Mouse (Mus musculus): ENCODE measurements at regions not wholly inside any gene's neighbourhood (a gene's known extent, or its start where the extent isn't known, plus 50 kb on each side); places are given as distances from the start of the nearest gene placed in this dataset.

DNA sequence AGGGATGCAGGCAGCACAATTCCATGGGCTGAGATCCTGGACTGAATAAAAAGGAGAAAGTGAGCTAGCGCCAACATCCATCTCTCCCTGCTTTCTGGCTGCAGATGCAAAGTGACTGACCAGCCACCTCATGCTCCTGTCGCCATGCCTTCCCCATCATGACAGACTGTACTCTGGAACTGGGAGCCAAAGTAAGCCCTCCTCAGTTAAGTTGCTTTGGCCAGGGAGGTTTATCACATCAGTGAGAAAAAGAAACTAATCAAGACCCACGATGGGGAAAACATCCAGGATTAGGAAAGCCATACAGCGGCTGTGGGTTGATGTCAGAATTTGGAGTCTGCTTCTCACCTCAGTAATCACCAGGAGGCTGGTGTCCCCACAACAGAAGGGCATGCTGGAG, 283.6 kb downstream of the Prdm2 start:
- Histone ChIP-seq H3K36me3 (ENCODE audit: control insufficient read depth, insufficient read depth, low read length) (no peaks in the 10 kb centered on the region), H3K27me3 (replicated peaks; ENCODE audit: control insufficient read depth, insufficient read depth, low read length) (no peaks in the 10 kb centered on the region), H3K27ac (ENCODE audit: insufficient read depth, low read depth, low read length) (no peak overlapping the region), H3K4me1 (ENCODE audit: control insufficient read depth, insufficient read depth, low read length) (no peaks in the 10 kb centered on the region), H3K4me3 (ENCODE audit: insufficient read depth, low read depth, low read length) (no peak overlapping the region)
- no peak for TF ChIP-seq POLR2A (IDR thresholded peaks at IDR 0.05; ENCODE audit: low read depth, low read length)
- no peak for TF ChIP-seq CTCF (conservative IDR thresholded peaks at IDR 0.05; ENCODE audit: insufficient read depth, insufficient read length, low read depth, low read length)
- no peak for DNase-seq
- 83% methylated on average over 4 of the region's 4 CpGs for WGBS

GRCm38 (mm10) chr4:142927328-142928108, 285.3 kb downstream of the Prdm2 start:
- Histone ChIP-seq H3K27ac (ENCODE audit: insufficient read depth, low read depth, low read length) (no peak overlapping the region), H3K36me3 (ENCODE audit: control insufficient read depth, insufficient read depth, low read length) (no peaks in the 10 kb centered on the region), H3K4me3 (ENCODE audit: insufficient read depth, low read depth, low read length) (no peak overlapping the region), H3K4me1 (ENCODE audit: control insufficient read depth, insufficient read depth, low read length) (no peaks in the 10 kb centered on the region), H3K27me3 (replicated peaks; ENCODE audit: control insufficient read depth, insufficient read depth, low read length) (no peaks in the 10 kb centered on the region)
- no peak for TF ChIP-seq POLR2A (IDR thresholded peaks at IDR 0.05; ENCODE audit: low read depth, low read length)
- DNase-seq = no peak
- 89% methylated on average over 7 of the region's 7 CpGs for WGBS

DNA sequence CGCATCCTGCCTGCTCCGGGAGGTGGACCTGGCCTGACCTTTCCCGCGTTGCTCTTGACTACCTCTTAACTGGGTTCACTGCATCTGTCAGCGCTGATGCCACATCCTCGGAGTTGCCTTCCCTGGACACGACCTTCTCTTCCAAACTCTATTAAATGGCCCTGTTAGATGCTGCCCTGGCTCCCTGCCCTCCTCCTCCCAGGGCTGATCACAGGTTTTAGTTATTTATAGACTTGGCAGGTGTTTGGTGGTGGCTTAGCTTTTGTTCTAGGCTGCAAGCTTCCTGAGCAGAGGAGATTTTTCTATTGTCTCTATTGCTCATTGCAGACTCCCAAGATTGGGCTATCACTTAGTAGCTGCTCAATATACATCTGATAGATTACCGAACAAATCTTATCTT, 287.7 kb downstream of the Prdm2 start:
- DNase-seq = no peak
- H3K36me3 ChIP-seq (ENCODE audit: control insufficient read depth, insufficient read depth, low read length) = no peaks in the 10 kb centered on the region
- no peak for TF ChIP-seq CTCF (conservative IDR thresholded peaks at IDR 0.05; ENCODE audit: insufficient read depth, insufficient read length, low read depth, low read length)
- no peak overlapping the region for H3K4me3 ChIP-seq (ENCODE audit: insufficient read depth, low read depth, low read length)
- 32% methylated on average over 8 of the region's 8 CpGs for WGBS
- no peak overlapping the region for H3K27ac ChIP-seq (ENCODE audit: insufficient read depth, low read depth, low read length)
- H3K27me3 ChIP-seq (replicated peaks; ENCODE audit: control insufficient read depth, insufficient read depth, low read length) = no peaks in the 10 kb centered on the region
- no peaks in the 10 kb centered on the region for H3K4me1 ChIP-seq (ENCODE audit: control insufficient read depth, insufficient read depth, low read length)

- WGBS = 11% methylated on average over 17 of the region's 17 CpGs
- DNase-seq = no peak
- Histone ChIP-seq H3K36me3 (ENCODE audit: control insufficient read depth, insufficient read depth, low read length) (no peaks in the 10 kb centered on the region), H3K4me3 (ENCODE audit: insufficient read depth, low read depth, low read length) (no peak overlapping the region), H3K4me1 (ENCODE audit: control insufficient read depth, insufficient read depth, low read length) (no peaks in the 10 kb centered on the region), H3K27ac (ENCODE audit: insufficient read depth, low read depth, low read length) (no peak overlapping the region), H3K27me3 (replicated peaks; ENCODE audit: control insufficient read depth, insufficient read depth, low read length) (no peaks in the 10 kb centered on the region)
- TF ChIP-seq CTCF (conservative IDR thresholded peaks at IDR 0.05; ENCODE audit: insufficient read depth, insufficient read length, low read depth, low read length) (no peak), POLR2A (IDR thresholded peaks at IDR 0.05; ENCODE audit: low read depth, low read length) (no peak)
Measured at GRCm38 (mm10) chr4:142909355-142909947, 303.3 kb downstream of the Prdm2 start.

GRCm38 (mm10) chr4:142908782-142909181, 304.0 kb downstream of the Prdm2 start:
- H3K36me3 ChIP-seq (ENCODE audit: control insufficient read depth, insufficient read depth, low read length) = no peaks in the 10 kb centered on the region
- 39% methylated on average over 6 of the region's 6 CpGs for WGBS

DNA sequence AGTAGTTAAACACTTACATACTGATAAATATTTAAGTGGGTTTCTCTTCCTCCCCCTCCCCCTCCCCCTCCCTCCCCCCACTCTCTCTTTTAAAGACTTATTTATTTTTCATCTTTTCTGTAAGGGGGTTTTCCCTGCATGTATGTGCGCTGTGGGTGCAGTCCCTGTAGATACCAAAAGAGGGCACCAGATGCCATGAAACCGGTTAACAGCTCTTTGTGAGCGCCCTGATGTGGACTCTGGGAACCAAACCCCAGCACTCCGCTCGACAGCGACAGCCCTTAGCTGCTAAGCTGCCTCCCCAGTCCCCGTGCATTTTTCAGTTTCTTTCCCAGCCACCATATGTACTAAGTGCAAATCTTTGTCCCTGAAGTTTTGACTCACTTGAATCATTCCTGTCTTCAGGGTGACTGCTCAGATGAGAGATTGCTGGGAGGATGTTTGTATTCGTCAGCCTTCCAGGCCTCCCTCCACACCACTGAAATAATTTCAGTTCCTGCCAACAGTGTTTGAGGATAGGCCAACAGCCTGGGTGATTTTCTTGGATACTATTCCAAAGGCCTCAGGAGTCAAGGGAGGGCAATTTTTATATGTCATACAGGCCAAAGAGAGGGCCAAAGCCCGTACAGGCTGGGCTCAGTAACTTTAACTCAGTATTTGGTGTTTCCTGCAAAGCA, 309.3 kb downstream of the Prdm2 start:
- Histone ChIP-seq H3K4me3 (ENCODE audit: insufficient read depth, low read depth, low read length) (no peak overlapping the region), H3K27me3 (replicated peaks; ENCODE audit: control insufficient read depth, insufficient read depth, low read length) (no peaks in the 10 kb centered on the region), H3K36me3 (ENCODE audit: control insufficient read depth, insufficient read depth, low read length) (no peaks in the 10 kb centered on the region), H3K4me1 (ENCODE audit: control insufficient read depth, insufficient read depth, low read length) (no peaks in the 10 kb centered on the region), H3K27ac (ENCODE audit: insufficient read depth, low read depth, low read length) (no peak overlapping the region)
- DNase-seq = no peak
- TF ChIP-seq POLR2A (IDR thresholded peaks at IDR 0.05; ENCODE audit: low read depth, low read length) (no peak), CTCF (conservative IDR thresholded peaks at IDR 0.05; ENCODE audit: insufficient read depth, insufficient read length, low read depth, low read length) (0 out of 2 replicates have a peak, but pooled peaks have one; percentile 1)
- 74% methylated on average over 9 of the region's 9 CpGs for WGBS

More at GRCm38 (mm10) chr4:142908782-142909181, 304.0 kb downstream of the Prdm2 start:
- Histone ChIP-seq H3K27me3 (replicated peaks; ENCODE audit: control insufficient read depth, insufficient read depth, low read length) (no peaks in the 10 kb centered on the region), H3K4me3 (ENCODE audit: insufficient read depth, low read depth, low read length) (no peak overlapping the region), H3K4me1 (ENCODE audit: control insufficient read depth, insufficient read depth, low read length) (no peaks in the 10 kb centered on the region), H3K27ac (ENCODE audit: insufficient read depth, low read depth, low read length) (no peak overlapping the region)
- TF ChIP-seq POLR2A (IDR thresholded peaks at IDR 0.05; ENCODE audit: low read depth, low read length) = no peak
- no peak for TF ChIP-seq CTCF (conservative IDR thresholded peaks at IDR 0.05; ENCODE audit: insufficient read depth, insufficient read length, low read depth, low read length)
- DNase-seq = no peak

GRCm38 (mm10) chr4:142900792-142901191, 312.0 kb downstream of the Prdm2 start:
- 70% methylated on average over 9 of the region's 9 CpGs for WGBS
- Histone ChIP-seq H3K4me3 (ENCODE audit: insufficient read depth, low read depth, low read length) (no peak overlapping the region), H3K36me3 (ENCODE audit: control insufficient read depth, insufficient read depth, low read length) (no peaks in the 10 kb centered on the region), H3K27ac (ENCODE audit: insufficient read depth, low read depth, low read length) (no peak overlapping the region), H3K27me3 (replicated peaks; ENCODE audit: control insufficient read depth, insufficient read depth, low read length) (no peaks in the 10 kb centered on the region), H3K4me1 (ENCODE audit: control insufficient read depth, insufficient read depth, low read length) (no peaks in the 10 kb centered on the region)
- no peak for TF ChIP-seq POLR2A (IDR thresholded peaks at IDR 0.05; ENCODE audit: low read depth, low read length)
- TF ChIP-seq CTCF (conservative IDR thresholded peaks at IDR 0.05; ENCODE audit: insufficient read depth, insufficient read length, low read depth, low read length) = no peak
- no peak for DNase-seq
